7 mouse cellular contexts compared by ENCODE assay signal in the genomic region with DNA sequence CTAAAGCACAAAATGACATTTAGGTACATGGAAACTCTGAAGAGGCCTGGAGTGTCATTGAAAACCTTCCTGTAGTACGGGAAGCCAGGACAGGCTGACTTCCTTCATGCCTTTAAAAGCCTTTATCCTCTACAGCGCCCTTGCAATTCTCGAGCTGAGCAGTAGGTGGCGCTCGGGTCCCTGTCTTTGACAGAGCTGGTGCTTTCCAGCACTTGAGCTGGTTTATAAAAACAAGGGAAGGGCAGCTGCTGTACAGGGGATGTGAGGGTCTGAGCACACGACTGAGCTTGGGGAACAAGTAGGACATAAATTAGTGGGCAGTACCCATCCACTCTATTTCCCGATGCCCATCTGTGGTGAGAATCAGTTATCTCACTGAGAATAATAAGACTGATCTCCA.
A peak's percentile ranks its signal among the peaks of the same experiment; 100 is the strongest.
DNase-seq lines count a peak whose midpoint lies in the region; ATAC-seq lines count a peak whose summit lies in the region.

No protein-coding gene starts in this region.

- 0 out of 2 replicates have a peak overlapping the region, but pooled peaks have one; percentile 3 for H3K4me3 ChIP-seq in midbrain, embryonic 15.5 days

- 1% methylated on average over 7 of the region's 7 CpGs for WGBS in midbrain, embryonic 15.5 days

- peak overlapping the region; percentile 25; the same call in 1 of the 2 replicates for H3K9ac ChIP-seq in midbrain, embryonic 15.5 days

- intact Hi-C loops in left cerebral cortex, postnatal 25 days (cut with DNase I), result loop anchor here (1.0 to 5.0 kb wide), 4 partner anchors 330 to 644 kb away; partner anchors contain the start of gene Rasgef1b

- H3K9me3 ChIP-seq in midbrain, embryonic 15.5 days, result no peaks in the 10 kb centered on the region

- H3K27ac ChIP-seq in midbrain, embryonic 15.5 days, result peak overlapping the region; percentile 74

- H3K4me1 ChIP-seq in midbrain, embryonic 15.5 days, result peaks cover 54% of the 10 kb centered on the region

- no peaks in the 10 kb centered on the region for H3K36me3 ChIP-seq in midbrain, embryonic 15.5 days (replicated peaks)

- H3K27me3 ChIP-seq in midbrain, embryonic 15.5 days (replicated peaks), result no peaks in the 10 kb centered on the region

- peak; percentile 97 to 98 for DNase-seq in adrenal gland, adult 18-20 months (ENCODE audit: low spot score in 2 of 2)
- DNase-seq in gastrocnemius, postnatal 25 days, result peak; percentile 74
- DNase-seq in left cerebral cortex, postnatal 25 days (ENCODE audit: low spot score in 2 of 2), result peak; percentile 96 to 98
- peak; percentile 88 to 97 for DNase-seq in spleen, adult 18-20 months

- peak; percentile 53 for ATAC-seq in common myeloid progenitor, adult 5-6 weeks (replicated peaks; ENCODE audit: low read depth, poor library complexity, severe bottlenecking)
- ATAC-seq in inflammation-experienced regulatory T-cells, adult 6 months, result peak; percentile 45
- 0 out of 2 replicates have a peak, but pooled peaks have one; percentile 20 for ATAC-seq in midbrain, embryonic 15.5 days (replicated peaks)

- H3K4me2 ChIP-seq in midbrain, embryonic 15.5 days, result peak overlapping the region; percentile 30

Comparison
In these comparisons a context has a peak if more than half of its experiments do, and no peak if none do; other contexts are left out.
1. Peak in every context shown above with its lines: DNase-seq, ATAC-seq, H3K4me3 ChIP-seq and H3K27ac ChIP-seq.